Mouse (Mus musculus): ENCODE data around the gene Mfsd4b5.
"Not testable (repeated sequence)": the region's sequence is repeated elsewhere in the genome, so short reads cannot be mapped to it uniquely, and the experiment has no call there.

- TF ChIP-seq CTCF (IDR thresholded peaks at IDR 0.05; ENCODE audit: low read depth, low read length); POLR2A (IDR thresholded peaks at IDR 0.05; ENCODE audit: insufficient read depth, low read length): not testable (repeated sequence)
Measured at GRCm38 (mm10) chr10:40008847-40009246, 22.4 kb upstream of the Mfsd4b5 start.
